Mouse (Mus musculus): ENCODE results near the gene Nrap.

GRCm38 (mm10) chr19:56386095-56386494, 3.7 kb downstream of the Nrap start:
- no peak for TF ChIP-seq POLR2A (IDR thresholded peaks at IDR 0.05; ENCODE audit: borderline replicate concordance, low read depth, low read length)
- no peak for TF ChIP-seq CTCF (IDR thresholded peaks at IDR 0.05; ENCODE audit: low read depth, low read length)

Measured in bone marrow macrophage, adult 2 months (primary cell).